Mouse (Mus musculus): ENCODE measurements at regions not wholly inside any gene's neighbourhood (a gene's known extent, or its start where the extent isn't known, plus 50 kb on each side); places are given as distances from the start of the nearest gene placed in this dataset.

DNA sequence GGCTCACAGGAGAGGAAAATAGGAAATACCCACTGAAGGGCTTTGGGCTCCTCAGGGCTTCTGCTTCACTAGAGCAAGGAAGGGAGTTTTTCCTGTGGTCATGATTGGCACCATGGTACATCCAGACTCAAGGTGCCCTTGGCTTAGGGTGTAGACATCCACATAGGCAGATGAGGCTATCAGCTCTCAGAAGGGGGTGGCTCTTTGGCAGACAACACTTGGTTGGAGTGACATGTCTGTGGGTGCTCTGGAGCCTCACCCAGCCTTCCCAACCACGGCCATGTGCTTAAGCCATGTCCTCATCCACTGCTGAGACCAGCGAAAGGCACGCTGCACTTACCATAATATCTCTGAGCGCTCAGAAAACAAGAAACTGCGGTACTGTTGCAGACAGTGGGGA is 77.8 kb upstream of the 1700025G04Rik start:
- ATAC-seq (ENCODE audit: low TSS enrichment), result no peak

DNA sequence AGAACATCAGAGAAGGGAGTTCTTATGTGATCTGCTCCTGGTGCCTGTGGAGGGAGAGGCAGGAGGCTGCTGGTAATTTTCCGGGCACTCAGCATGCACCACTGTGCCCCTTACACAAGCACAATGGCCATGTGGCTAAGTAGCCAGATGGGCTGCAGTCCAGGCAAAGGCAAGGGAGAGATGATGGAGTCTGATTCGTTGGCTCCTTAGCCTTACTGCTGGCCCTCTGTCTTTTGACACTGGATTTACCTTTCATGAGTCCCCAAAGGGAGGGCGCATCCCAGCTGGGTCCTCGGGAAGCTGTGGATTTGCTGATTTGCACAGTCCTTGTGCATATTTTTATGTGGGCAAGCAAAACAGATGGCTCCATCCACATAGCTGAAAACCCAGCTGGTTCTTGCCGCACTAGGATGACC is 75.6 kb upstream of the 1700025G04Rik start:
- ATAC-seq (ENCODE audit: low TSS enrichment), result peak; percentile 81

DNA sequence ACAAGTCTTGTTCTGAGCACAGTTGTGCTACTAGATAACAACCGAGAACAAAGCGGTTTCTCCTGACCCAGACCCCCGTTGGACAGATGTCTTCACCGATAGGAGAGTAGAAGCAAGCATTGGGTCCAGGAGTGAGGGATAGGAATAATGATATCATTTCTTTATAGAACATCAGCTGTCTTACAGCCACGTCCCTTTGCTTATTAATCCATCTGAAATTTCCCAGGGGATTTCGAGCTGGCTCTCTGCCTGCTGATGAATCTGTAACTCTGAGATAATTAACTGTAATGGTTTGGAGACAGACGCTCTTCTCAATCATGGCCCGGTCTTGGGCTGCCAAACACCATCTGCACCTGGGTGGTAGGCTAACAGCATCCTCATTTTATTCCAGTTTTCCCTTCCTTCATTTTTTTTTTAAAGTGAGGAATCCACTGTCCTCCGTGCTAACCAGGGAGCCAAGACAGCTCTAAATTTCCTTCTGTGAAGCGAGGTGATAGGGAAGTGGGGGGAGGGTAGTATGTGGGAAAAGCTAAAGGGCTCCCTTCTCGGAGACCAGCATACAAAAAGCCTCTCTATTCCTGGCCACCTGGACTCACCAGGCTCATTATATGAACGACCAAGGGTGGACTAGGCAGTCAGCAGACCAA is 75.0 kb upstream of the 1700025G04Rik start:
- peak; percentile 33; the same call in 1 of the 2 replicates for ATAC-seq (ENCODE audit: low TSS enrichment)

DNA sequence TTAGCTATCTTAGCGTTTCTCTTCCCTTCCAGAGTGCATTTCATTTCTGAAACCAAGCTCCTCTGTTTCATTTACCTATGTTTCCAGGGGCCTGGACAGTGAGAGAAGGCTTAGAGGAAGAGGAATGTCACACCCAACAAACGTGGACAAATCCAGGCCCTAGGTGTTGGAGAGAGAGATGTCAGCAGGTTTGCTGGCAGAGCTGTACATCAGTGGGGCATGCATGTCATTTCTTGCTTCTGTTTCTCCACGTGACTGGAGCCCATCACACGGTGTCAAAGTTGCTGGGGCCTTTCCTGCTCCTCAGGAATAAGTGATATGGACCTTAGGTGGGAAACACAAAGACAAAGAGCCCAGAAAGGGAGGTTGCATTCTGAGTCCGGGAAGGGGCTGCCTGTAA is 74.3 kb upstream of the 1700025G04Rik start:
- ATAC-seq (ENCODE audit: low TSS enrichment), result no peak

DNA sequence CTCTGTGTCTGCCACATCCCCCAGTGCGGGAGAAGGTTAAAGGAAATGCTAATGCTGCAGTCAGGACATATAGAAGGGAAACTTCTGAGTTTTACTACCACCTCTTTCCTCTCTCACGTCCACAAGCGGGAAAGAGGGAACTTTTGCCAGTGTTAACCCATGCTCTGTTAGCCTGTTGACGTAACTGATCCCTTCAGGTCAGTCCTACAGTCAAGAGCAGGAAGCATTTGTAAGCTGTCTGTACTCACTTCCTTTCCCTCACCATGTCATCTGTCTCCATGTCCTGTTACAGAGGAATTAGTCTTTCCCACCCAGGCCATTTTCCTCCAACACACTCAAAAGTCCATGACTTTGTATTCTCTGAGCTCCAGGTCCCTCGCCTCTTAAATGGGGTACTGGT is 62.5 kb upstream of the 1700025G04Rik start:
- no peak for ATAC-seq (ENCODE audit: low TSS enrichment)

DNA sequence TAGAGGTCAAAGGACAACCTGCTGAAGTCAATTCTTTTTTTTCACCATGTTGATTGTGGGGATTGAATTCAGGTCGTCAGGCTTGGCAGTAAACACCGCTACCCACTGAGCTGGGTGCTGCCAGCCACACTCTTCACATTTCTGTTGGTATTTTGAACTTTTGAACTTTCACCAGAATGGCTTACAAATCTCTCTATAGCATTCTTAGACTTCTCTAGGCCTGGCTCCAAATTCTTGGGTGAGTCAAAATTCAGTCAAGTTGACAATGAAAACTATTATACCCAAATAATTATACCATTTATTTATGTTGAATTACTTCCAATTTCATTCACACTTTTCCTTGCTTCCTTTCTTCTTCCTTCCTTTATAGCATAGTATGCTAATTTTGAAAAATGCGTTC is 58.8 kb upstream of the 1700025G04Rik start:
- no peak for ATAC-seq (ENCODE audit: low TSS enrichment)

DNA sequence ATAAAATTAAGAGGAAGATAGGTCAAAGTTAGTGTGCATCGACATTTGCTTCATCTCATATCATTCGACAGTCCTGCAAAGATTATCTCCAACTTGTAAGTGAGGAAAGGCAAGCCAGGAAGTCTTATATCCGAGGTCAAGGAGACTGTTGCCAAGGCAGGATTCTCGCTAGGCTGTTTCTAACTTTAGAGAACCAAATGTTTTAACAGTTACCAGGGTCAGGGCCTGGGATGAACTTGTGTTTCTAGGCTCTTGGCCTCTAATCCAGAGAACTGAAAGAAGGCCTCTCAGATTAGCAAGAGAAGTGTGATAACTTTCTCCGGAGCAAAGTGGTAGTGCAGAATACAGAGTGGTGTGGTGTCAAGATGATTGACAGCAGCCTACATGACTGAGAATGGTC is 50.2 kb upstream of the 1700025G04Rik start:
- ATAC-seq (ENCODE audit: low TSS enrichment), result no peak
